Mouse (Mus musculus) CH12.LX (cell line): ENCODE results near the gene Map2k6.

Experiments
- CTCF ChIP-seq, 2 experiments: IDR thresholded peaks in 1 of 2; conservative IDR thresholded peaks in 1 of 2; 2 replicates each; pipeline ENCODE4 v1.5.1; 2011 to 2012; ENCODE audit warnings: low read depth in 2 of 2, low read length in 2 of 2, improper control_type of control experiment in 1 of 2, inconsistent platforms in 1 of 2, mild to moderate bottlenecking in 1 of 2, moderate library complexity in 1 of 2
- JUN ChIP-seq: IDR thresholded peaks from 2 replicates; pipeline ENCODE4 v1.6.1; 2011; ENCODE audit warnings: low read depth, mild to moderate bottlenecking, low read length, improper control_type of control experiment, moderate library complexity; ENCODE audit not compliant: insufficient read depth
- MAX ChIP-seq: IDR thresholded peaks from 2 replicates; pipeline ENCODE4 v1.6.1; 2011; ENCODE audit warnings: low read length, improper control_type of control experiment
- MEF2A ChIP-seq: IDR thresholded peaks from 2 replicates; pipeline ENCODE4 v1.6.1; 2014; ENCODE audit warnings: low read depth, mild to moderate bottlenecking, inconsistent platforms, low read length, improper control_type of control experiment, borderline replicate concordance
- POLR2A ChIP-seq: IDR thresholded peaks from 2 replicates; pipeline ENCODE4 v1.6.1; 2011; ENCODE audit warnings: low read depth, mild to moderate bottlenecking, improper control_type of control experiment, low read length
- TBP ChIP-seq: conservative IDR thresholded peaks from 2 replicates; pipeline ENCODE4 v1.6.1; 2011; ENCODE audit warnings: low read depth, low read length, improper control_type of control experiment
- TCF12 ChIP-seq: IDR thresholded peaks from 2 replicates; pipeline ENCODE4 v1.6.1; 2014; ENCODE audit warnings: low read depth, mild to moderate bottlenecking, inconsistent platforms, low read length, improper control_type of control experiment
- ZC3H11A ChIP-seq: IDR thresholded peaks from 2 replicates; pipeline ENCODE4 v1.6.1; 2012; ENCODE audit warnings: low read depth, mild to moderate bottlenecking, inconsistent platforms, low read length, improper control_type of control experiment

GRCm38 (mm10) chr11:110476361-110477151 lies 77.6 kb downstream of the Map2k6 start:
- TF ChIP-seq MAX, result no peak
- no peak for TF ChIP-seq CTCF (conservative IDR thresholded peaks at IDR 0.05 in 1 of 2, IDR thresholded peaks at IDR 0.05 in 1 of 2; ENCODE audit: low read depth in 2 of 2, low read length in 2 of 2)
- no peak for TF ChIP-seq TBP
- TF ChIP-seq MEF2A, result no peak
- TF ChIP-seq POLR2A, result no peak
- TF ChIP-seq JUN, result no peak
- TF ChIP-seq TCF12, result no peak
- TF ChIP-seq ZC3H11A, result no peak
